Mouse (Mus musculus) kidney, adult 2 months (tissue): ENCODE results near the gene Gm44973.

ENCODE experiments used
- CTCF ChIP-seq: fragments of 200-500 bp; conservative IDR thresholded peaks from 2 replicates; pipeline ENCODE4 v1.5.1; 2011; ENCODE audit warnings: low read depth, mild to moderate bottlenecking, control low read depth, low read length, moderate library complexity, mixed read lengths; ENCODE audit not compliant: insufficient read depth, insufficient read length
- POLR2A ChIP-seq: fragments of 200-500 bp; IDR thresholded peaks from one replicate; pipeline ENCODE4 v1.6.1; 2011; ENCODE audit warnings: low read depth, low read length, control low read depth

- TF ChIP-seq CTCF, result no peak
- no peak for TF ChIP-seq POLR2A
Observed at GRCm38 (mm10) chr7:5012681-5013513, 2.4 kb upstream of the Gm44973 start.
